Mouse (Mus musculus) urinary bladder, adult 18-20 months (tissue): Measurements from ENCODE around the gene Elovl6.

Source experiments
- DNase-seq, 2 experiments: peaks; one replicate each; pipeline ENCODE4 v3.0.0; 2022; ENCODE audit warnings: low spot score in 2 of 2, mixed read lengths in 2 of 2

Gene Elovl6

GRCm38 (mm10) chr3:129565458-129565857, 33.3 kb downstream of the Elovl6 start:
- DNase-seq, result no peak

DNA sequence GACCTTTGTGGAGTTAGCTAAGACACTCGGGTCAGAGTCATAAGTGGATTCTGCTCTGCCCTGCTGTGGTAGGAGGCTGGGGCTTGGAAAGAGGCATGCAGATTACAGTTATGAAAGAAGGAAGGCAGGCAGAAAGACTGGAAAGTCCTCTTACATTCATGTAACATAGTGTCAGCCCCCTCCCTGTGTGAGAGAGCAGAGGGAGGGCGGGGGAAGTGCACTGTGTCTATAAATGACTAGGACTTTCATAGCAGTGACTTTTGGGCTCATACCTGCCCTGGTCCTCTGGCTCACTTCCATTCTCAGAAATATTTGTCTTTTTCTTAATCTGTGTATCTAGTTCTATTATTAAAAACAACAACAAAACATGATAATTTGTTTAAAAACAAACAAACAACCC, 33.9 kb downstream of the Elovl6 start:
- DNase-seq, result no peak

DNA sequence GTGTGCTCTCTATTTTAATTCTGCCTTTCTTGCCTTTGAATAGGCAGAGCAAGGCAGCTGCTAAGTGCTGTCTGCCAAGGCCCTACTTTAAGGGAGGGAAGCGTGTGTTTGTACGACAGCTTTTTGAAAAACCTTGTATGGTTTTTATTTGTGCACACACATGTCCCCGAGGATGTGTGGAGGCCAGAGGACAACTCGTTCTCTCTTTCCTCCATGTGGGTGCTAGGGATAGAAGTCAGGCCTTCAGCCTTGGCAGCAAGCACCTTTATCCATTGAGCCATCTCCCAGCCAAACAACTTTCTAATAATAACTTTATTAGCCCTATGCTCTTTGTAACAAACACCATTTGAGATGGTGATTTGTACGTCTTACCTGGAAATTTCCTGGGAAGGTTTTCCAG, 34.7 kb downstream of the Elovl6 start:
- no peak for DNase-seq

- no peak for DNase-seq
Measured at GRCm38 (mm10) chr3:129568506-129568905, 36.4 kb downstream of the Elovl6 start.

DNA sequence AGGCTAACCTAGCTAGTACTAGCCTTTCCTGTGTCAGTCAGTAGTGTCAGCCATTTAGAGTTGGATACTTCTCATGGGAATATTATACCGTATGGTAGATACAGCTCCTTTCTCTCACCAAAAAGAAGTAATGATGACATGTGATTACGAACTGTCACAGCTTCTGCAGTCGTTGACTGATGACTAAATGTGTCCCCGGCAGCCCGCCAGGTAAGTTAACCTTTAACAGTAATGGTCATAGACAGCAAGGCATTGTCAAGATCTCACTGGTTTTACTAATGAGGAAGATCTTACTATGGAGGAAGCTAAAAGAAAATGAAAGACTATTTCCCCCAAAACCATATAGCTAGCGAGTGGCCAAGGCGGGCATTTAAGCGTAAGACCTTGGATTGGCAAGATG, 38.8 kb downstream of the Elovl6 start:
- no peak for DNase-seq

GRCm38 (mm10) chr3:129571642-129572041, 39.5 kb downstream of the Elovl6 start:
- no peak for DNase-seq

GRCm38 (mm10) chr3:129572959-129573358, 40.8 kb downstream of the Elovl6 start:
- no peak for DNase-seq

DNA sequence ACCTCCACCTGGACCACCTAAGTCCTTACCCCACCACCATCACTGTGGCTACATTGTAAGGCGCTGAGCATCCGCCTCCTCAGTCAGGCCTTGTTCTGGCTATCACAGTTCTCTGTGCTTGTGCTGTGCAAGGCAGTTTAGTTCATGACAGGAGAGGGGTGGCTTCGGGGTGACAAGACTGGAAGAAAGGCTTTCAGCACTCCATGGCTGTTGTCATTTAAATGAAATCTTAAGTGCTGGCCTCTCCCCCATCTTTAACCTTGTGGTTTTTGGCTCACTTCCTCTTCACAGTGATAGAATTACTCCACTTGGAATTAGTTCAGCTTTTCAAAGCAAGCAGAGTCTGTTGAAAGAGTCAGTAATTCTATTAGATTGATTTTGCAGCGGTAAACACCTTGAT, 41.5 kb downstream of the Elovl6 start:
- DNase-seq, result no peak

DNA sequence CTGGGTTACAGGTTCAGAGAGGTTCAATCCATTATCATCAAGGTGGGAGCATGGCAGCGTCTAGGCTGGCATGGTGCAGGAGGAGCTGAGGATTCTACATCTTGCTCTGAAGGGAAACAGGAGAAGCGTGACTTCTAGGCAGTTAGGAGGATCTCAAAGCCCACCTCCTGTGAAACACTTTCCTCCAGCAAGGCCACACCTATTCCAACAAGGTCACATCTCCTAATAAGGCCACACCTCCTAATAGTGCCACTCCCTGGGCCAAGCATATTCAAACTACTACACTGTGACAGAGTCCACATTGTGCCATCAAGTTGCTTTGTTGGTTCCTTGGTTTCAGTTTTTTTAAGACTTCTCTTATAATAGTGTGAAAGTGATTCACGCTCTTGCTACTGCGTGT, 42.9 kb downstream of the Elovl6 start:
- no peak for DNase-seq

DNA sequence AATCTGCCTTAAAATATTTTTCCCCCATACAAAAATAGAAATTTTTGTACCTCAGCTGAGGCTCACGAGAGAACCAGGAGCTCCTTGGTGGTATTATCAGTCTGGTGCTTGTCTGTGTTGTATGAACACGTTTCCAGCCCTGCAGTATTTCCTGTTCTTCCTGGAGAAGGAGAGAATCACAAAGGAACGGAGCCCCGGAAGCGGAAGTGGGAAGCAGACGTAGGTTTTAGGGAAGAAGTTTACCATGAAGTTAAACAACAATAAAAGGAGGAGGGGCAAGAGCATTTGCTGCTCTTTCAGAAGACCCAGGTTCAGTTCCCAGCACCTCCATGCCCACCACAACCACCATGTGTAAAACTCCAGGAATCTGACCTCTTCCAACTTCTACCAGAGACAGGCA, 44.4 kb downstream of the Elovl6 start:
- DNase-seq, result no peak

- no peak for DNase-seq
Measured at GRCm38 (mm10) chr3:129578741-129579475, 46.8 kb downstream of the Elovl6 start.

- no peak for DNase-seq
Measured at GRCm38 (mm10) chr3:129581024-129581423, 48.9 kb downstream of the Elovl6 start.

- no peak for DNase-seq
Measured at GRCm38 (mm10) chr3:129582449-129582848, 50.3 kb downstream of the Elovl6 start.

DNA sequence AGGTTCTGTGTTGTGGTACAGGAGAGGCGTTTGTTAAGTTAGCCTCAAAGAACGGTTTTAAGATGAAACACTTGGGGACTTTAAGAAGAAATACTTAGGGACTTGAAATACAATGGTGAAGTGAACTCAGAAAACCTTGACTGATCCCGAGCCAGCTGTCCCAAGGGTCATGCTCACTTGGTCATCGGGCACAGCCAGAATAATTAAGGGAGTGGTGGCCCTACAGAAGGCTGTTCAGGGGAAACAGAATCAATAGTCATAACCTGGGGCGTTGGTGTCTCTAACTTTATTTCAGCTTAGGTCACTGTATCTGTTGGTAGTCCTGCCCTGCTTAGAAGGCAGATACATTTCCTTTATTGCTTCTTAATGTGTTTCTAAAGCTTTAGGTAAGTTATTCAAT, 51.1 kb downstream of the Elovl6 start:
- DNase-seq, result no peak

DNA sequence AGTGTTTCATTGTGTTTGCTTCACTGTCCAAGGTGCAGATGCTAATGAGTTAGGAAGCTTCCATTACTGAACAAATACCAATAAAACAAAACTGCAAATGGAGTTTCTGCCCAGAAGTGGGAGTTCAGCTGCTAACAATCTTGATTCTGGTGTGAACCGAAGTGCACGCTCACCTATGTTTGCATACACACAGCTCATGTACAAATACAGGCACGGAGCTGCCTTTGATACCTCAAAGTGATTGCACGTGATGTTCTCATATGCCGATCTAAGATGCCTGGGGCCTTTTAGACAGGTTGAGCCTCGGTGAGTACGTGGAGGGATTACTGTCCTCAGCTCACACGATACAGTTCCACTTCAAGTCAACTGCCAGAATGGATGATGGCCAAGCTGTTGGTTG, 55.8 kb downstream of the Elovl6 start:
- DNase-seq, result no peak

- DNase-seq, result peak in 1 of 2 experiments; percentile 33
Measured at GRCm38 (mm10) chr3:129588753-129589152, 56.6 kb downstream of the Elovl6 start.

DNA sequence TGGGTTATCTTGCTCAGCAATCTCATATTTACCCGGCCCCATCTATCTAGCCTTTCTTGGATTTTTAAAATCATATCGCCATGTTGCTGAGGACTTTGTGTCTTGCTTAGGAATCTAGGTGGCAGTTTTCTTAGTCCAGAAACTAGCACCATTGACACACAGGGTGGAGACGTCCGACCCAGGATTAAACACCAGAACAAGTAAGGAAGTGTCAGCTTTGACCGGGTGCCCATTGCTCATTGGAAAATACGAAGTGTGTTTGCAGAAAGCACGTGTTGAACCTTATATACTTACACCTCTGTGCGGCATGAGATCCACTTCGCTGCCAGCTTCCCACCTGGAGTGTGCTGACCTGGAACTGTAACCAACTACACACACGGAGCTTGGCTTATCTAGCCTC, 57.5 kb downstream of the Elovl6 start:
- DNase-seq, result no peak

- DNase-seq, result no peak
Measured at GRCm38 (mm10) chr3:129590548-129591226, 58.5 kb downstream of the Elovl6 start.

DNA sequence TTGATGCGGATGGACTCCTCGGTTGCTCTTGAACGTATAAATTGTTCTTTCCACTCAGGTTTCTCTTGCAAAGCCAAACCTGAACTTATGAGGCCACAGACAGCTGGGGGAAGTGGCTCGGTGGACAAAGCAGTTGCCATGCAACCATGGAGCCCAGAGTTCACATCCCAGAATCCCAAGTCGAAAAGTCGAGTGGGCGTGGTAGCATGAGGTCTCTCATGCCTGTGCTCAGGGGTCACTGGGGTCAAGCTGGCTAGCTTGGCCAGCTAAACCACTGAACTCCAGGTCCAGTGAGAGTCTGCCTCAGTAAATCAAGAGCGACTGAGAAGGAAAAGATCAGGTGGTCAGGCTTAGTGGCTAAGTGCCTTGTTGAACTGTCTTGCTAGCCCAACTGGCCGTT, 59.1 kb downstream of the Elovl6 start:
- no peak for DNase-seq

GRCm38 (mm10) chr3:129591761-129592160, 59.6 kb downstream of the Elovl6 start:
- DNase-seq, result no peak

- DNase-seq, result no peak
Measured at GRCm38 (mm10) chr3:129593001-129593400, 60.8 kb downstream of the Elovl6 start.

- no peak for DNase-seq
Measured at GRCm38 (mm10) chr3:129593735-129594134, 61.6 kb downstream of the Elovl6 start.

DNA sequence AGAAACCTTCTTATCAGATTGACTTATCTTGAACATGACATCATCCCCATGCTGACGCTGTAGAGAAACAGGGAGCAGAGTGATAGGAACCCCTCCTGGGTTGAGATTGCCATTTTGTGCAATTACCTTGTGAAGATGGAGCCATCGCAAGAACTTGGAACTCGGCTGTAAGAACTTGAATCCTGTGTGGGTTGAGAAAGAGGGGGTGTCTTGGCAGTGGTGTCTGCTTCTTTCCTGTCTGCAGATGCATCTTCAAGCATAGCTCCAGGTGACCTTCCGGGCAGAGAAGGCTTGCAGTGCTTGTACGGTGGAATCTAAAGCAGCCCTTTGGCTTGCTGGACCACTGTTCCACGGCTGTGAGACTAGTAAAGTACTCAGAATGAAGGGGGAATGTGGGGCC, 63.9 kb downstream of the Elovl6 start:
- DNase-seq, result no peak

GRCm38 (mm10) chr3:129602289-129602688, 70.1 kb downstream of the Elovl6 start:
- no peak for DNase-seq
